Mouse (Mus musculus) stomach, embryonic 16.5 days (tissue): Measurements from ENCODE around the gene Mapk8ip3. TPM values are rescaled to one million over a fixed set of nuclear protein-coding genes. Genes with fewer than 3 reads are reported as not detected.
A peak's percentile ranks its signal among the peaks of the same experiment; 100 is the strongest.

ENCODE experiments used
- ATAC-seq: fragments of 200-750 bp; cut with Nextera tagmentation; 2 replicates; pipeline ENCODE4 v1.8.0; 2017; ENCODE audit warnings: moderate number of reproducible peaks, moderate TSS enrichment; ENCODE audit not compliant: insufficient read depth, low FRiP score
- H3K27ac ChIP-seq: fragments of 300-500 bp; sonication (generic); 2 replicates; pipeline ENCODE4 v1.5.1; 2014; ENCODE audit warnings: low read length
- H3K27me3 ChIP-seq: fragments of 300-500 bp; sonication (generic); 2 replicates; pipeline ENCODE4 v1.6.1; 2014; ENCODE audit warnings: low read length, control low read depth, mixed read lengths; ENCODE audit not compliant: control insufficient read depth, insufficient read depth
- H3K36me3 ChIP-seq: fragments of 300-500 bp; sonication (generic); 2 replicates; pipeline ENCODE4 v1.6.1; 2014; ENCODE audit warnings: low read length; ENCODE audit not compliant: control insufficient read depth, insufficient read depth
- H3K4me1 ChIP-seq: fragments of 300-500 bp; sonication (generic); 2 replicates; pipeline ENCODE4 v1.6.1; 2014; ENCODE audit warnings: low read length, control low read depth, mixed read lengths; ENCODE audit not compliant: control insufficient read depth, insufficient read depth
- H3K4me2 ChIP-seq: fragments of 300-500 bp; sonication (generic); 2 replicates; pipeline ENCODE4 v1.6.1; 2014; ENCODE audit warnings: low read depth, low read length, mixed read lengths
- H3K4me3 ChIP-seq: fragments of 300-500 bp; sonication (generic); replicated peaks from 2 replicates; pipeline ENCODE4 v1.5.1; 2014; ENCODE audit warnings: mild to moderate bottlenecking, low read length
- H3K9ac ChIP-seq: fragments of 300-500 bp; sonication (generic); 2 replicates; pipeline ENCODE4 v1.6.1; 2014; ENCODE audit warnings: low read length
- H3K9me3 ChIP-seq: fragments of 300-500 bp; sonication (generic); replicated peaks from 2 replicates; pipeline ENCODE4 v1.6.1; 2016; ENCODE audit warnings: low read length, control low read depth; ENCODE audit not compliant: control insufficient read depth
- WGBS: fragments of 180-500 bp; shearing (Covaris S2); extraction: QIAGEN DNeasy Blood & Tissue Kit; methylation state at CpG from one replicate; pipeline ENCODE4 v1.1.7; 2014; 5-methylcytosine and 5-hydroxymethylcytosine counted together
- polyA plus RNA-seq: library from polyadenylated mRNA; unstranded; fragments of >200 nt; fragmentation: Nextera tagmentation; extraction: Ambion mirVana; gene quantifications from 2 replicates; pipeline ENCODE4 v1.2.1, GENCODE M21; 2015

Gene Mapk8ip3
- polyA plus RNA-seq, 1 experiment from 2014 or later, result 33.4 TPM

GRCm38 (mm10) chr17:24848600-24849031 is 88.2 kb downstream of the Mapk8ip3 start:
- Histone ChIP-seq H3K27me3 (no peaks in the 10 kb centered on the region), H3K4me1 (peaks cover 18% of the 10 kb centered on the region), H3K27ac (peak overlapping the region; percentile 5), H3K4me2 (peak overlapping the region; percentile 68), H3K9ac (peak overlapping the region; percentile 48; the same call in 1 of the 2 replicates), H3K36me3 (no peaks in the 10 kb centered on the region), H3K9me3 (no peaks in the 10 kb centered on the region), H3K4me3 (peak overlapping the region; percentile 21)
- no peak for ATAC-seq

GRCm38 (mm10) chr17:24847386-24847785 is 89.4 kb downstream of the Mapk8ip3 start:
- ATAC-seq, result no peak
- Histone ChIP-seq H3K36me3 (no peaks in the 10 kb centered on the region), H3K4me2 (no peak overlapping the region), H3K4me1 (peaks cover 18% of the 10 kb centered on the region), H3K9ac (no peak overlapping the region), H3K9me3 (no peaks in the 10 kb centered on the region), H3K27ac (no peak overlapping the region), H3K27me3 (no peaks in the 10 kb centered on the region), H3K4me3 (no peak overlapping the region)
- 96% methylated on average over 1 of the region's 1 CpGs for WGBS

GRCm38 (mm10) chr17:24844525-24844924 is 92.3 kb downstream of the Mapk8ip3 start:
- no peak overlapping the region for H3K4me2 ChIP-seq
- no peaks in the 10 kb centered on the region for H3K27me3 ChIP-seq
- H3K9ac ChIP-seq, result no peak overlapping the region
- H3K4me1 ChIP-seq, result peaks cover 9% of the 10 kb centered on the region
- no peak overlapping the region for H3K27ac ChIP-seq
- H3K4me3 ChIP-seq, result no peak overlapping the region
- H3K9me3 ChIP-seq, result no peaks in the 10 kb centered on the region
- ATAC-seq, result no peak
- 52% methylated on average over 9 of the region's 9 CpGs for WGBS
- H3K36me3 ChIP-seq, result no peaks in the 10 kb centered on the region

- H3K27me3 ChIP-seq, result no peaks in the 10 kb centered on the region
- no peak overlapping the region for H3K4me3 ChIP-seq
- no peak overlapping the region for H3K27ac ChIP-seq
- H3K36me3 ChIP-seq, result no peaks in the 10 kb centered on the region
- 47% methylated on average over 2 of the region's 2 CpGs for WGBS
- H3K9ac ChIP-seq, result no peak overlapping the region
- H3K4me2 ChIP-seq, result no peak overlapping the region
- H3K4me1 ChIP-seq, result no peaks in the 10 kb centered on the region
- ATAC-seq, result no peak
- H3K9me3 ChIP-seq, result no peaks in the 10 kb centered on the region
Measured at GRCm38 (mm10) chr17:24842631-24843030, 94.1 kb downstream of the Mapk8ip3 start.

Other genes with a start within 250 kb of the Mapk8ip3 start
- gene Syngr3, start 247.0 kb downstream of the Mapk8ip3 start, polyA plus RNA-seq, result 6.1 and 6.2 TPM in 2 replicates
- gene Gfer, start 240.8 kb downstream of the Mapk8ip3 start, polyA plus RNA-seq, result 34.5 and 35.2 TPM in 2 replicates
- gene Noxo1, start 240.7 kb downstream of the Mapk8ip3 start, polyA plus RNA-seq, result 3.8 and 5.8 TPM in 2 replicates
- gene Tbl3, start 229.3 kb downstream of the Mapk8ip3 start, polyA plus RNA-seq, result 63.6 and 70.4 TPM in 2 replicates
- gene Rnf151, start 218.9 kb downstream of the Mapk8ip3 start, polyA plus RNA-seq, result 0.14 TPM in 1 of 2 replicates, not detected in the other
- gene Rps2, start 218.9 kb downstream of the Mapk8ip3 start, polyA plus RNA-seq, result 1,212 and 1,230 TPM in 2 replicates
- 225 and 246 TPM in 2 replicates for gene Ndufb10, start 212.5 kb downstream of the Mapk8ip3 start, polyA plus RNA-seq
- gene Rpl3l, start 209.2 kb downstream of the Mapk8ip3 start, polyA plus RNA-seq, result 0.25 and 0.57 TPM in 2 replicates
- gene Msrb1, start 200.3 kb downstream of the Mapk8ip3 start, polyA plus RNA-seq, result 40.3 and 45.5 TPM in 2 replicates
- 0.81 and 1.0 TPM in 2 replicates for gene Hs3st6, start 184.0 kb downstream of the Mapk8ip3 start, polyA plus RNA-seq
- gene Meiob, start 132.7 kb downstream of the Mapk8ip3 start, polyA plus RNA-seq, result 0.10 TPM in 1 of 2 replicates, not detected in the other
- gene Hagh, start 96.8 kb downstream of the Mapk8ip3 start, polyA plus RNA-seq, result 50.9 and 53.1 TPM in 2 replicates
- 29.9 and 36.5 TPM in 2 replicates for gene Fahd1, start 86.6 kb downstream of the Mapk8ip3 start, polyA plus RNA-seq
- 3.7 and 4.2 TPM in 2 replicates for gene Igfals, start 71.0 kb downstream of the Mapk8ip3 start, polyA plus RNA-seq
- gene Nubp2, start 50.6 kb downstream of the Mapk8ip3 start, polyA plus RNA-seq, result 44.1 and 47.9 TPM in 2 replicates
- gene Spsb3, start 50.3 kb downstream of the Mapk8ip3 start, polyA plus RNA-seq, result 31.5 and 32.7 TPM in 2 replicates
- gene Eme2, start 41.9 kb downstream of the Mapk8ip3 start, polyA plus RNA-seq, result 32.3 and 33.5 TPM in 2 replicates
- 91.2 and 96.2 TPM in 2 replicates for gene Mrps34, start 41.9 kb downstream of the Mapk8ip3 start, polyA plus RNA-seq
- 63.1 and 64.8 TPM in 2 replicates for gene Nme3, start 40.5 kb downstream of the Mapk8ip3 start, polyA plus RNA-seq
- gene Jpt2, start 23.7 kb upstream of the Mapk8ip3 start, polyA plus RNA-seq, result 158 and 170 TPM in 2 replicates
- gene Cramp1l, start 78.8 kb upstream of the Mapk8ip3 start, polyA plus RNA-seq, result 3.4 and 4.2 TPM in 2 replicates
- gene Ift140, start 79.1 kb upstream of the Mapk8ip3 start, polyA plus RNA-seq, result 21.7 TPM in 2 replicates
- gene Tmem204, start 146.6 kb upstream of the Mapk8ip3 start, polyA plus RNA-seq, result 24.1 and 25.2 TPM in 2 replicates
- gene Telo2, start 179.0 kb upstream of the Mapk8ip3 start, polyA plus RNA-seq, result 38.9 and 39.9 TPM in 2 replicates
- gene Ptx4, start 183.8 kb upstream of the Mapk8ip3 start, polyA plus RNA-seq, result 0.50 and 0.56 TPM in 2 replicates
- gene Clcn7, start 196.4 kb upstream of the Mapk8ip3 start, polyA plus RNA-seq, result 21.4 and 24.7 TPM in 2 replicates
- gene Ccdc154, start 225.5 kb upstream of the Mapk8ip3 start, polyA plus RNA-seq, result 0.79 TPM in 2 replicates
- 6.6 and 7.0 TPM in 2 replicates for gene Gm38655, start 238.5 kb upstream of the Mapk8ip3 start, polyA plus RNA-seq
- gene BC003965, start 247.6 kb upstream of the Mapk8ip3 start, polyA plus RNA-seq, result 30.4 and 33.5 TPM in 2 replicates